Mouse (Mus musculus): ENCODE measurements around the gene Rufy2. TPM values are rescaled to one million over a fixed set of nuclear protein-coding genes. Genes with fewer than 3 reads are reported as not detected.

Gene Rufy2
- total and polyA plus RNA-seq, 3 experiments = 4.9 to 6.8 (median 5.8) TPM

DNA sequence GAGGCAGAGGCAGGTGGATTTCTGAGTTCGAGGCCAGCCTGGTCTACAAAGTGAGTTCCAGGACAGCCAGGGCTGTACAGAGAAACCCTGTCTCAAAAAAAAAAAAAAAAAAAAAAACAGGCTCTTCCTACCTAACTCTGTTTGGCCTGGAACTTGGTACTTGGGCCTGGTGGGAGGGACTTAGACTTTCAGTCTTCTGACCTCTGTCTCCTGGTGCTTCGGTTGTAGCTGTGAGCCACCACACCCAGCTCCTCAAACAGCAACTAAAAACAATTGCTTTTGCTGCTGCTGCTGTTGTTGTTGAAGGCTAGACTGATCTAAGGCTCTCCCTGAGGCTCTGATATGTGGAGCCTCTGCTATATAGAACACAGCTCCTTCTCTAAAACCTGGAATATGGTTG is 69.1 kb downstream of the Rufy2 start:
- Histone ChIP-seq H3K79me2 (replicated peaks; ENCODE audit: control insufficient read depth, extremely low read depth, insufficient read depth, poor library complexity, severe bottlenecking) (no peaks in the 10 kb centered on the region), H3K4me1 (ENCODE audit: control insufficient read depth in 1 of 2, insufficient read depth in 2 of 2) (peaks cover 9 to 29% of the 10 kb centered on the region in 2 experiments; a peak in 3 of 4 replicates), H3K9ac (ENCODE audit: insufficient read depth, low read depth) (no peak overlapping the region), H3K36me3 (replicated peaks in 1 of 2; ENCODE audit: control insufficient read depth in 1 of 2, insufficient read depth in 1 of 2, low read length in 1 of 2) (no peaks in the 10 kb centered on the region), H3K27me3 (replicated peaks) (no peaks in the 10 kb centered on the region), H3K4me2 (ENCODE audit: insufficient read depth, low read depth, poor library complexity, severe bottlenecking) (no peak overlapping the region), H3K9me3 (replicated peaks; ENCODE audit: low read length) (no peaks in the 10 kb centered on the region), H3K27ac (ENCODE audit: insufficient read depth, low read depth) (no peak overlapping the region), H3K4me3 (replicated peaks in 1 of 3; ENCODE audit: low read depth in 2 of 3, low read length in 2 of 3, poor library complexity in 1 of 3) (no peak overlapping the region)
- no peak for DNase-seq (ENCODE audit: extremely low read depth)
- in situ Hi-C loops (cut with MboI; ENCODE audit: low pct_ligation_motif_present, low pct_unique_long_range_greater_than_20kb, low sequenced_read_pairs) = no loop called here
- dilution Hi-C loops (cut with MboI; ENCODE audit: extremely low pct_ligation_motif_present, extremely low pct_unique_long_range_greater_than_20kb, low sequenced_read_pairs) = no loop called here
- TF ChIP-seq POLR2A (IDR thresholded peaks at IDR 0.05; ENCODE audit: low read depth, low read length) (no peak), MXI1 (IDR thresholded peaks at IDR 0.05; ENCODE audit: low read depth, low read length) (no peak), SMC3 (IDR thresholded peaks at IDR 0.05; ENCODE audit: low read depth, low read length) (no peak), EP300 (IDR thresholded peaks at IDR 0.05; ENCODE audit: low read length) (no peak), GABPA (IDR thresholded peaks at IDR 0.05; ENCODE audit: insufficient replicate concordance, low read depth, low read length) (no peak), MYC (IDR thresholded peaks at IDR 0.05; ENCODE audit: low read depth, low read length) (no peak), ELF1 (IDR thresholded peaks at IDR 0.05; ENCODE audit: low read depth, low read length) (no peak), ZC3H11A (IDR thresholded peaks at IDR 0.05; ENCODE audit: low read depth, low read length) (no peak), BHLHE40 (IDR thresholded peaks at IDR 0.05; ENCODE audit: low read depth, low read length) (no peak), CHD2 (IDR thresholded peaks at IDR 0.05; ENCODE audit: low read length) (no peak), HCFC1 (IDR thresholded peaks at IDR 0.05; ENCODE audit: low read depth, low read length) (no peak), USF2 (conservative IDR thresholded peaks at IDR 0.05; ENCODE audit: low read depth, low read length) (no peak), MEF2A (IDR thresholded peaks at IDR 0.05; ENCODE audit: borderline replicate concordance, low read depth, low read length) (no peak), JUND (conservative IDR thresholded peaks at IDR 0.05; ENCODE audit: low read depth, low read length) (no peak), MAX (IDR thresholded peaks at IDR 0.05; ENCODE audit: low read length) (no peak), NELFE (IDR thresholded peaks at IDR 0.05; ENCODE audit: low read depth, low read length) (no peak), IRF4 (IDR thresholded peaks at IDR 0.05; ENCODE audit: low read depth, low read length) (no peak), TCF12 (IDR thresholded peaks at IDR 0.05; ENCODE audit: low read depth, low read length) (no peak), TBP (conservative IDR thresholded peaks at IDR 0.05; ENCODE audit: low read depth, low read length) (no peak)

DNA sequence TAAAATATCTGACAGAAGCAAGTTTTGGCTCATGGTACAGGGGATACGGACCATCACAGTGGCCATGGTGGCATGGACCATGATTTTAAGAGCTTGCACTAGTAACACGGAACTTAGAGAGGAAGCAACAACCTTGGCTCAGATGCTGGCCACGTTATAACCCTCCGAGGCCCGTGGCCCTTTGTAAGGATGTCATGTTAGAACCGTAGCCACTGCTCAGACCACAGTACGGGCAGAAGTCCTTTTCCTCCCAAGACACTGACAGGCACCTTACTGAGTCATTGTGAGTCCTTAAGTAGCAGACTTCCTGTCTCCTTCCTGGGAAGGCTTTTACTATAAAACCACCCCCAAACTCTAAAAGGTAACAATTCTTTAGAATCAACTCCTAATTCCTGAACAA is 71.2 kb downstream of the Rufy2 start:
- Histone ChIP-seq H3K4me3 (replicated peaks in 1 of 3; ENCODE audit: low read depth in 2 of 3, low read length in 2 of 3, poor library complexity in 1 of 3) (no peak overlapping the region), H3K9ac (ENCODE audit: insufficient read depth, low read depth) (no peak overlapping the region), H3K36me3 (replicated peaks in 1 of 2; ENCODE audit: control insufficient read depth in 1 of 2, insufficient read depth in 1 of 2, low read length in 1 of 2) (no peaks in the 10 kb centered on the region), H3K4me1 (ENCODE audit: control insufficient read depth in 1 of 2, insufficient read depth in 2 of 2) (peaks cover 9 to 29% of the 10 kb centered on the region in 2 experiments; a peak in 3 of 4 replicates), H3K27ac (ENCODE audit: insufficient read depth, low read depth) (no peak overlapping the region), H3K4me2 (ENCODE audit: insufficient read depth, low read depth, poor library complexity, severe bottlenecking) (no peak overlapping the region), H3K27me3 (replicated peaks) (no peaks in the 10 kb centered on the region), H3K79me2 (replicated peaks; ENCODE audit: control insufficient read depth, extremely low read depth, insufficient read depth, poor library complexity, severe bottlenecking) (no peaks in the 10 kb centered on the region), H3K9me3 (replicated peaks; ENCODE audit: low read length) (no peaks in the 10 kb centered on the region)
- no peak for TF ChIP-seq USF2 (conservative IDR thresholded peaks at IDR 0.05; ENCODE audit: low read depth, low read length)
- in situ Hi-C loops (cut with MboI; ENCODE audit: low pct_ligation_motif_present, low pct_unique_long_range_greater_than_20kb, low sequenced_read_pairs) (no loop called here), dilution Hi-C loops (cut with MboI; ENCODE audit: extremely low pct_ligation_motif_present, extremely low pct_unique_long_range_greater_than_20kb, low sequenced_read_pairs) (no loop called here)
- no peak for DNase-seq (ENCODE audit: extremely low read depth)
